Mouse (Mus musculus) liver, postnatal 0 days (tissue): ENCODE results near the gene Jmjd8.

Experiments
- CTCF ChIP-seq: sonication (generic); IDR thresholded peaks from 2 replicates; pipeline ENCODE4 v1.5.1; 2016; ENCODE audit warnings: antibody characterized with exemption, low read depth
- EP300 ChIP-seq: IDR thresholded peaks from 2 replicates; pipeline ENCODE4 v1.6.1; 2016; ENCODE audit warnings: antibody characterized with exemption, low read depth, mild to moderate bottlenecking

GRCm38 (mm10) chr17:25818851-25819780 lies 9.6 kb upstream of the Jmjd8 start:
- TF ChIP-seq CTCF (no peak), EP300 (no peak)
